Mouse (Mus musculus) heart, postnatal 36 days (tissue): ENCODE measurements around the gene Prrt2. TPM values are rescaled to one million over a fixed set of nuclear protein-coding genes. Genes with fewer than 3 reads are reported as not detected.

Experiments
- DNase-seq, 2 experiments: peaks; one replicate each; pipeline ENCODE4 v3.0.0; 2021 to 2022
- intact Hi-C: fragments of 180-260 bp; cut with DNase I; formaldehyde crosslinking; loops from one replicate; pipeline ENCODE4 v1.15.1; 2025
- total RNA-seq, 2 experiments: library from RNA; stranded (reverse); gene quantifications; 2 replicates each; pipeline ENCODE4 v1.2.3; 2021

The Prrt2 gene
- 1 to 10 TPM in 1 of 2 experiments, under 1 TPM in 1; 0.57 to 1.2 TPM for total RNA-seq

DNA sequence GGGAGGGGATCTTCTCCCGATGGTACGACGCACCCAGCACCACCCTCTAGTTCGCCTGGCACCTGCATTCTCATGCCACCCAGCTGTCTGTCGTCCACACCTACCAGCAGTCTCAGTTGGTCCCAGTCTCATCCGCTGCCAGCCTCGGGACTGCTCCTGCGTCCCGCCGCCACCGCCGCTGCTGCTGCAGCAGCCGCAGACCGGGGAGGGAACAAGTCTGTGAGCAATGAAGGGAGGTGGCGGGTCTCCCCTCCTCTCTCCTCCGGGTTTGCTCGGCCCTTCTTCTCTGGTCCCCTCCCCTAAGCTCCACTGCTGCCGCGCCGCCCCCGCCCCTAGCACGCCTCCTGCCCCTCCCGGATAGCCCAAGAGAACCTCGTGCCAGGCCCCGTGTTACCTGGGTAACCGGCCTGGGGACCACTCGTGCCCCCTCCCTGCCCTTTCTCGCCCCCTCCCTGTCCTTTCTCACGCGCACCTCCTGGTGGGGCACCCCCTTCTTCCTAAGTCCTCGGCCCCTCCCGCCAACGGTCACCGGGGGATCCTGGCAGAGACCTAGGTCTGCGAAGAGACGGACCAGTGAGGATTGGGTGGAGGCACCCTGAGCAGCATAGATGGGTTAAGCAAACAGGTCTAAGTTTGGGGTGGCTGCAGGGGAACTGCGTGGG, at the start of gene Prrt2, which contains the start of gene Gm42742:
Gene Prrt2 (minus strand): TSS at position 311 of the 662 bp plus-strand sequence.
Gene Gm42742 (minus strand): TSS at position 197 of the 662 bp plus-strand sequence.
- peak; percentile 46 to 55 for DNase-seq
- intact Hi-C loops, result loop anchor here (10.0 kb wide), 1 partner anchor 454 kb away; the partner anchor contains the start of gene Fbrs

GRCm38 (mm10) chr7:127066317-127066716, 45.3 kb upstream of the Prrt2 start:
- intact Hi-C loops, result no loop called here
- no peak for DNase-seq

DNA sequence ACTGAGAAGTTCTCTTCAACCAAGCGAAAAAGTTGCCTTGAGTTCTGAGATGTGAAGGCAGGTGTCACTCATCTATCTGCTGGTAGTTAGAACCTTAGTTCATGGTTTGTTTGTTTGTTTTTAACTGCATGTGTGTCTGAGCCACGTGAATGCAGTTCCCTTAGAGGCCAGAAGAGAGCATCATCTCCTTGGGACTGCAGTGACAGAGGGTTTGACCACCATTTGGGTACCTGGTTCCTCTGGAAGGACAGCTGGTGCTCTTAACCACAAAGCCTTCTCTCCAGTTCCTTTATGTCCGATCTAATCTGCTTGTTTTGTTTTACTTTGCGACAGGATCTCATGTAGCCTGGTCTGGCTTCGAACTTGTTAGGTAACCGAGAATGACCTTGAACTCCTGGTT, 44.5 kb upstream of the Prrt2 start:
- intact Hi-C loops, result no loop called here
- DNase-seq, result no peak

DNA sequence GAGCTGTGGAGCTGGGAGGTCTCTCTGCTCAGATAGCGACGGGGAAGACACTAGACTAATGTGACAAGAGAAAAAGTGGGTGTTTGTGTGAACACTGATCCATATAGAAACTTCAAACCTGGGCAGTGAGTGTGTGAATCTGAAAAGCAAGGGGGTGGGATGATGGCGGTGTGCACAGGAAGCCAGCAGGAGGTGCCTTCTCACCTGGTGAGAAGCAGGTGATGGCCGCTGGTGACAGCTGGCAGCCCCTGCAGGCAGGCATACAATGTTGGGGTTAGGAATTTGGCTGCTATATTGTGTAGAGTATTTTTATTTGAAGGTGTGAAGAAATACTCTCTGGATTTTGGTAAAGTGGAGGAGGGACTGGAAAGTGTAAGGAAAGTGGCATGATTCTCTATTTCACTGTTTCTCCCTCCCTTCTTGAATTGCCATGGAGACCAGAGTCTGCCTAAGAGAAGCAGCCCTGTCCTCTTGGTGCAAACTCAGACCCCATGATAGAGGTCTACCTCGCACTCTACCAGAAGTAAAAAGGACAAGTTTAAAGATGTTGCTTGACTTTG, 34.1 kb upstream of the Prrt2 start:
- no peak for DNase-seq
- intact Hi-C loops, result no loop called here

DNA sequence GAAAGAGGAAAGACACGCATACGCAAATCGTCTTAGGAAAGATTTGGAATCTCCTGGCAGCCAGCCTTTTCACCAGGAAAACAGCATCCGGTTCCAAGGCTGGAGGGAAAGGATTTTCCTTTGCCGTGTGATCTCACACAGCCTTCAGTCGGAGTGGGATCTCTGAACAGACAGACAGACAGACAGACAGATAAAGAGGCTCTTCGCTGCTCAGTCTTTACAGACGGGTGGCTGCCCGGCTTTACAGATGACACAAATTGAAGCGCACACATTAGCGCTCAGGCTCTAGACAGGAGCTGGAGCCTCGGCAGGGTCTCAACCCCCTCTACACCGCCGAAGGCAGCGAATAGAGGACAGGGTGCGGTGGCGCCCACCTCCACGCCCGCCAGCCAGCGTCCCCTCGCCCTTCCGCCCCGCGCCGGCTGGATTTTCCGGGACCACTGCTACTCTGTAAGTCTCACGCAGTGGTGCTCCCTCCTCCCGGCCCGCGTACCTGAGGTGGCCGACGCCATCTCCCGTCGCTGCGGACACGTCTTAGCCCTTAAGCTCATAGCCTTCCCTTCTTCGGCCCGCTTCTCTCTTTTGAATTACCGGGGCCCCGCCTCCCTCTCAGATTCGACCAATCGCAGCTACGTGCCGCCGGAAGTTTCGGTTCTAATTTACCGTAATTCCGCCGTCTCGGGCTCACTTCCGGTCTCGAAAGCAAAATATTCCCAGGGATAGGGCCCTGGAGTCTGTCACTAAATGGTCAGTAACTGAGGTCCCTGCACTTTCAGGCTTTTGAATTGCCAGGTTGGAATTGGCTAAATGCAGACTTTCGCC, 21.1 kb upstream of the Prrt2 start, which contains the start of gene Kif22:
Gene Kif22 (minus strand): TSS at position 621 of the 822 bp plus-strand sequence.
- intact Hi-C loops, result loop anchor here (5.0 kb wide), 1 partner anchor 155 kb away; the partner anchor contains the start of gene Cd2bp2
- peak; percentile 93 to 95 for DNase-seq

DNA sequence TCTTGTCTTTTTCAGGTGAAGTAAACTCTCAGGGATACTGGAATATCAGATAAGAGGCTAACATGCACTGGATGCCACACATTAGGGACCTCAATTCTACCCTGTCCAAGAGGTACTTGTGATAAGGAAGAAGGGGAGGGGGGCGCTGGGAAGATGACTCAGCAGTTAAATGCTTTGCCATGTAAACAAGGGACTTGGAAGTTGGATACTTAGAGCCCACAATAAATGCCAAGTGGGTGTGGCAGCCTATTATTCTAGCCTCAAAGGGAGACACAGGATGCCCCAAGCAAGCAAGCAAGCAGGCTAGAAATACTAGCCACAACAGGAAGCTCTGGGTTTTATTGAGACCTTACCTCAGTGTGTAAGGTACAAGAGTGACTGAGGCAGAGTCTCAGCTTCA, 10.2 kb upstream of the Prrt2 start:
- intact Hi-C loops, result no loop called here
- DNase-seq, result no peak

- intact Hi-C loops, result no loop called here
- no peak for DNase-seq
Observed at GRCm38 (mm10) chr7:127030172-127030571, 9.2 kb upstream of the Prrt2 start.

DNA sequence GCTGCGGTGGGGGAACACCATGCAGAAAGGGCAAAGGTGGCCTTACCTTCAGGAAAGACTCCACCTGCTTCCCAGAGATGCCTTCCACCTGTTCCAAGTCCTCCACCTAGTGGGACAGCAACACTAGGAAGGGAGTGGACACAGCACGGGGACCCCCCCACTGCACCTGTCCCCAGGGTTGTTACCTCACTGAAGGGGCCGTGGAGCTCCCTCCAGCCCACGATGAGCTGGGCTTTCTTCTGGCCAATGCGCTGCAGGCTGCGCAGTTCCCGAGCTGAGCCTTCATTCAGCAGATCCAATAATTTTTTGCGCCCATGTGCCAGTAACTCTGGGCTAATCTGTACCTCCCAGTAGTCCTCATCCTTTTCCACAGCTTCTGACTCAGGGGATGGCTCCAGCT, 6.9 kb upstream of the Prrt2 start:
- intact Hi-C loops, result loop anchor here (5.0 to 10.0 kb wide), 2 partner anchors 131 to 447 kb away; partner anchors contain the start of gene Fbrs
- DNase-seq, result no peak

GRCm38 (mm10) chr7:127026984-127027726, 6.1 kb upstream of the Prrt2 start, which contains the start of gene Maz:
Gene Maz, minus strand, starts transcription at chr7:127027037.
- intact Hi-C loops, result loop anchor here (5.0 to 10.0 kb wide), 2 partner anchors 130 to 448 kb away; partner anchors contain the start of gene Fbrs

GRCm38 (mm10) chr7:127026616-127026983, 5.6 kb upstream of the Prrt2 start:
- peak in 1 of 2 experiments; percentile 77 for DNase-seq
- intact Hi-C loops, result loop anchor here (5.0 to 10.0 kb wide), 2 partner anchors 129 to 448 kb away; partner anchors contain the start of gene Fbrs

More at GRCm38 (mm10) chr7:127026984-127027726, 6.1 kb upstream of the Prrt2 start, which contains the start of gene Maz:
- peak; percentile 99 to 100 for DNase-seq

GRCm38 (mm10) chr7:127026161-127026600, 5.2 kb upstream of the Prrt2 start:
- intact Hi-C loops, result loop anchor here (5.0 to 10.0 kb wide), 2 partner anchors 129 to 449 kb away; partner anchors contain the start of gene Fbrs
- peak; percentile 60 to 78 for DNase-seq

DNA sequence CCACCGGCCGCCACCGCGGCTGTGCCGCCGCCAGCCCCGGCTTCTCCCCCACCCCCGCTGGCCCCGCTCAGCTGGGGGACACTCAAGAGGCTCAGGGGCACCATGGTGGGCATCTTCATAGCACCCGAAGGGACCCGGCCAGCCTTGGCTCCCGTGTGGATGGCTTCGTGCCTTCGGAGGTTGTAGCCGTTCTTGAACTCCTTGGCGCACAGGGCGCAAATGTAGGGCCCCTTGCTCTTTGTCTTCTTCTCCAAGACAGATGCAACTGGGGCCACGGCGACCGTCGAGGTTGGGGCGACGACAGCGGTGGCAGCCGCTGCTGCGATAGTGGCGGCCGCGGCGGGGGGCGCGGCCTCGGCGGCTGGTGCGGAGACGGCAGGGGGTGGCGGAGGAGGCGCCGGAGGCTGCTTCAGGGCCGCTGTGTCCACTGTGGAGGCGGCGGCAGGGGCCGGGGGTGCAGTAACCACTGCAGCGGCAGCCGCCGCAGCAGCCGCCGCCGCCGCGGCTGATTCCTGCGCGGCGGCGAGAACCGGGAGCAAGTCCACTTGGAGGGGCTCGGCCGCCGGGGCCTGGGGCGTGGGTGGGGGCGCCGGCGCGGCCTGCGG, 4.6 kb upstream of the Prrt2 start:
- intact Hi-C loops, result loop anchor here (1.0 to 10.0 kb wide), 3 partner anchors 8 to 449 kb away; partner anchors contain the start of genes Fbrs and Pagr1a
- peak; percentile 50 to 59 for DNase-seq

DNA sequence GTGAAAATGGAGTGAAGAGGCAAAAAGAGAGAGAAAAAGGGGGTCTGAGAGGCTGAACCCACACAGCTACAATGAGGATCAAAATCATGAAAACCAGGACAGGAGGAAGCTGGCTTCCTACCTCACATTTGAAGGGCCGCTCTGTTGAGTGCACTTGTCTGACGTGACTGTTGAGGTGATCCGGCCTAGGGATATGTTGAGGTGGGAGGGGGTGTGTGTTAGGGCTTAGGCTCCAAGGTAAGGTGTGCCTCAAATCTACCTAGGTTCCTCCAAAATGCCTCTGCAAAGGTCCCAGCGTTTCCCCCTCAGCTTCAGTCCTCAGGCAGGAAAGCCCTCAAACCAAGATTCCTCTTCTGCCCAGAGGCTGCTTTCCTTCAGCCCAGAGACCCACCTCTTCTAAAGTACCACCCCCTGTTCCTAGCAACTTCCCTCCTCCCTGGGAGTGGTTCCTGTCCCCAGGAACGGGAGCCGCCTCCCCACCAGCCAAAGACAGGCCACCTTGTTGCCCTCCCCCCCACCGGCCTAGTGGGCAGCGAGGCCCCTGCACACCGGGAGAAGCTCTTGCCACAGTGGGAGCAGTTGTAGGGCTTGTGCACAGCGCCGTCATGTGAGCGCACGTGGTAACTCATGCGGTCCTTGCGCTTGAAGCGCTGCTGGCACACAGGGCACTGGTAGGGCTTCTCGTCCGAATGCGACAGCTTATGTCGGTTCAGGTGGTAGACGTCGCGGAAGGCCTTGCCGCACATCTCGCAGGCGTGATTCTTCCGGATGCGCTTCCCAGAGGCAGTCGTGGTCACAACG, 3.9 kb upstream of the Prrt2 start:
- peak; percentile 70 to 83 for DNase-seq
- intact Hi-C loops, result loop anchor here (1.0 to 10.0 kb wide), 3 partner anchors 8 to 450 kb away; partner anchors contain the start of genes Fbrs and Pagr1a

GRCm38 (mm10) chr7:127023896-127024690, 3.1 kb upstream of the Prrt2 start:
- intact Hi-C loops, result loop anchor here (10.0 kb wide), 1 partner anchor 451 kb away; the partner anchor contains the start of gene Fbrs
- DNase-seq, result no peak

DNA sequence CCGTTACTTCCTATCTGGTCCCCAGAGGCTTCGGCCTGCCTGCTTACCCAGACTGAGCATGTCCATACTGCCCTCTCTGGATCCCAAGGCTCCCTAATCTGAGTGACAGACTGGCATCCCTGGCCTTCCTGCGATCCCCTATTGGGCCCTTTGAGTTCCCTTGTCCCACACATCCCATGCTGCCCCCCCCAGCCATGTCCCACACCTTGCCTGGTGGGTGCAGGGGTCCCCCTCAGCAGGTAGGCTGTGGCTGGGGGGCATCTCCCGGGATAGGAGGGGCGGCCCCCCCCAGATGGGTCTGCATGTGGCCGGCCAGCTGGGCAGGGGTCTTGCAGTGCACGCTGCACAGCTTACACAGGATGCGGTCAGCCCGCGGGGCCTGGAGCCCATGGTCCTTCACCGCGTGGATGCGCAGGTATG, 2.3 kb upstream of the Prrt2 start:
- intact Hi-C loops, result loop anchor here (10.0 kb wide), 1 partner anchor 452 kb away; the partner anchor contains the start of gene Fbrs
- no peak for DNase-seq

DNA sequence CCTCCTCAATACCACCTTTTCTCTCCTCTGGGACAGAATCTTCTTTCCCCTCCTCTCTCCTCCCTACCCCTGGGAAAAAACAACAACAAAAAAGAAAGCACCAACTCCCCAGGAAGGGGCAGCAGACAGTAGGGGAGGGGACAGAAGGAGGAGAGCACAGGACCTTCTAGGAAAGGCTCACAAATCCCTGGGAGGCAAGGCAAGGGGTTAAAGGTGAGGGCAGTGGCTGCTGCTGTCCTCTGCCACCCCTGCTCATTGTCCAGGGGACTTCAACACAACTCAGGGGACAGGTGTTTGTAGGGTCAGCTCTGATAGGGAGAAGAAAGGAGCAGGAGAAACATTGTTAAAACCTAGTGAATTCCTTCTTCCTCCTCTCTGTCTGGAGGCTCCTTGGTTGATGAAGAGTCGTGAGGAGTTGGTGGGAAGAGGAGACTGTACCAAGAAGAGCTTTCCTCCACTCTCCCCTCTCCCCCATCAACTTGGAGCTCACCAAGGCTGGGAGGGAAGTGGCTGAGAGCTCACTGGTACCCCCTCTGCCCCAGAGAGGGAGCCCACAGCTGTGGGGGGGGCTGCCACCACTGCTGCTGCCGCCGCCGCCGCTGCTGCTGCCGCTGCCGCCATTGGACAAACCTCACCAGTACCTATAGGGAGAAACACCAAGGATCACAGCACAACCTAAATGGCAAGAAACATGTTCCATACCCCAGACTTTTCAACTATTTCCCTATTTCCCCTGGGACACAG, 1.7 kb upstream of the Prrt2 start:
- intact Hi-C loops, result loop anchor here (10.0 kb wide), 1 partner anchor 452 kb away; the partner anchor contains the start of gene Fbrs
- no peak for DNase-seq
